Comparison of ENCODE assay signal across 9 mouse cellular contexts in the genomic region with DNA sequence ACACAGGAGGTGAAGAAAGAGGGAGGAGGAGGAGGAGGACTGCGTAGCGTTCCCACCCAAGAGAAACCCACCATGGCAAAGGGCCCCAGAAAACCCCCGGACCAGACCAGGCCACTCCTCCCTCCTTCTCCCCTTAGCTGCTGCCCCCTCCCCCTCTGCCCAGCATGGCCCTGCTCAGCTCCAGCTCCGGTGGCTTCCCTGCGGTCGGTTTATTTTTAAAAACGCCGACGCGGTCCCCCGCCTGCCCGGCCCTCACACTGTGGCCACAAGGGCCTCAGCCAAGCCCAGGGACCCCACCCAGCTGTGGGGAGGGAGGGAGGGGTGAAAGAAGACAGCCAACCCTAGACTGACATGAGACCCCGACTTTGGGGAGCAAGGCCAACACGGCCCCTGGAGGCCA. TPM values are rescaled to one million over a fixed set of nuclear protein-coding genes. Genes with fewer than 3 reads are reported as not detected.
DNase-seq lines count a peak whose midpoint lies in the region; ATAC-seq lines count a peak whose summit lies in the region.
"Had no signal": no experiment of that assay in that cellular context is flagged by ENCODE, and none has a peak within 500 bp of the region (broad histone marks: within the 10 kb centered on the region; RNA-seq: fewer than 3 reads in every experiment).

No protein-coding gene starts in this region.

- peaks cover 35% of the 10 kb centered on the region for H3K4me1 ChIP-seq in hindbrain, embryonic 12.5 days
- H3K4me1 ChIP-seq in hindbrain, embryonic 11.5 days (replicated peaks; ENCODE audit: control insufficient read depth, insufficient read depth, low read length), result peaks cover 14% of the 10 kb centered on the region
- H3K4me1 ChIP-seq in embryonic facial prominence, embryonic 10.5 days, result peaks cover 61% of the 10 kb centered on the region
- H3K4me1 ChIP-seq in intestine, embryonic 14.5 days (replicated peaks; ENCODE audit: control insufficient read depth, insufficient read depth, low read length), result peaks cover 14% of the 10 kb centered on the region
- H3K4me1 ChIP-seq in midbrain, embryonic 13.5 days (replicated peaks), result peaks cover 29% of the 10 kb centered on the region

- intact Hi-C loops in left cerebral cortex, postnatal 36 days (cut with DNase I), result no loop called here

- WGBS in hindbrain, embryonic 12.5 days, result 11% methylated on average over 14 of the region's 14 CpGs
- WGBS in hindbrain, embryonic 11.5 days, result 15% methylated on average over 14 of the region's 14 CpGs
- 8% methylated on average over 14 of the region's 14 CpGs for WGBS in embryonic facial prominence, embryonic 10.5 days
- WGBS in intestine, embryonic 14.5 days, result 12% methylated on average over 13 of the region's 14 CpGs
- 9% methylated on average over 14 of the region's 14 CpGs for WGBS in midbrain, embryonic 13.5 days

- H3K36me3 ChIP-seq in hindbrain, embryonic 12.5 days, result no peaks in the 10 kb centered on the region
- no peaks in the 10 kb centered on the region for H3K36me3 ChIP-seq in hindbrain, embryonic 11.5 days (ENCODE audit: control insufficient read depth, insufficient read depth, low read length)
- no peaks in the 10 kb centered on the region for H3K36me3 ChIP-seq in embryonic facial prominence, embryonic 10.5 days (replicated peaks)
- no peaks in the 10 kb centered on the region for H3K36me3 ChIP-seq in intestine, embryonic 14.5 days (ENCODE audit: control insufficient read depth, insufficient read depth, low read length)
- no peaks in the 10 kb centered on the region for H3K36me3 ChIP-seq in midbrain, embryonic 13.5 days
- H3K36me3 ChIP-seq: G1E had no signal

- no peak for DNase-seq in hindbrain, embryonic 11.5 days (ENCODE audit: low spot score)
- DNase-seq in embryonic facial prominence, embryonic 10.5 days (ENCODE audit: low spot score), result peak; percentile 56
- DNase-seq in intestine, embryonic 14.5 days (ENCODE audit: low spot score), result no peak
- no peak for DNase-seq in left cerebral cortex, postnatal 36 days (ENCODE audit: low spot score in 2 of 2)
- no peak for DNase-seq in cerebellum, postnatal 25 days
- no peak for DNase-seq in thymus, postnatal 0 days (ENCODE audit: low spot score)

- no peak for ATAC-seq in hindbrain, embryonic 12.5 days (ENCODE audit: low FRiP score)
- ATAC-seq in hindbrain, embryonic 11.5 days (ENCODE audit: low FRiP score), result no peak
- ATAC-seq in intestine, embryonic 14.5 days (replicated peaks; ENCODE audit: low FRiP score, low TSS enrichment, low read depth), result no peak
- ATAC-seq in midbrain, embryonic 13.5 days, result no peak

- peak overlapping the region; percentile 31 for H3K4me2 ChIP-seq in hindbrain, embryonic 12.5 days (replicated peaks)
- H3K4me2 ChIP-seq in hindbrain, embryonic 11.5 days (replicated peaks; ENCODE audit: low read depth, low read length), result no peak overlapping the region
- peak overlapping the region; percentile 45 for H3K4me2 ChIP-seq in intestine, embryonic 14.5 days (ENCODE audit: low read length)
- no peak overlapping the region; the same call in 1 of the 2 replicates for H3K4me2 ChIP-seq in midbrain, embryonic 13.5 days (replicated peaks)

- no peak overlapping the region for H3K4me3 ChIP-seq in hindbrain, embryonic 12.5 days
- H3K4me3 ChIP-seq in hindbrain, embryonic 11.5 days (ENCODE audit: low read depth, low read length), result no peak overlapping the region
- peak overlapping the region; percentile 43 for H3K4me3 ChIP-seq in embryonic facial prominence, embryonic 10.5 days
- H3K4me3 ChIP-seq in intestine, embryonic 14.5 days (ENCODE audit: low read depth, low read length), result no peak overlapping the region
- no peak overlapping the region for H3K4me3 ChIP-seq in midbrain, embryonic 13.5 days (replicated peaks)

- peaks cover 64% of the 10 kb centered on the region for H3K27me3 ChIP-seq in hindbrain, embryonic 12.5 days
- H3K27me3 ChIP-seq in hindbrain, embryonic 11.5 days (ENCODE audit: control insufficient read depth, insufficient read depth, low read length), result peaks cover 17% of the 10 kb centered on the region
- peaks cover 85% of the 10 kb centered on the region for H3K27me3 ChIP-seq in embryonic facial prominence, embryonic 10.5 days (replicated peaks; ENCODE audit: low read depth, poor library complexity, severe bottlenecking)
- peaks cover 15% of the 10 kb centered on the region for H3K27me3 ChIP-seq in intestine, embryonic 14.5 days (replicated peaks; ENCODE audit: control insufficient read depth, insufficient read depth, low read length)
- H3K27me3 ChIP-seq in midbrain, embryonic 13.5 days, result peaks cover 74% of the 10 kb centered on the region

- peak overlapping the region; percentile 26; the same call in 1 of the 2 replicates for H3K27ac ChIP-seq in hindbrain, embryonic 12.5 days
- H3K27ac ChIP-seq in hindbrain, embryonic 11.5 days (ENCODE audit: low read depth, low read length), result no peak overlapping the region
- peak overlapping the region; percentile 84 for H3K27ac ChIP-seq in embryonic facial prominence, embryonic 10.5 days (replicated peaks)
- 0 out of 2 replicates have a peak overlapping the region, but pooled peaks have one; percentile 7 for H3K27ac ChIP-seq in intestine, embryonic 14.5 days (ENCODE audit: low read depth)
- H3K27ac ChIP-seq in midbrain, embryonic 13.5 days, result no peak overlapping the region

- no peaks in the 10 kb centered on the region for H3K9me3 ChIP-seq in hindbrain, embryonic 12.5 days (replicated peaks)
- no peaks in the 10 kb centered on the region for H3K9me3 ChIP-seq in hindbrain, embryonic 11.5 days (ENCODE audit: control insufficient read depth, low read length)
- no peaks in the 10 kb centered on the region for H3K9me3 ChIP-seq in embryonic facial prominence, embryonic 10.5 days
- no peaks in the 10 kb centered on the region for H3K9me3 ChIP-seq in intestine, embryonic 14.5 days (ENCODE audit: control insufficient read depth, low read length)
- H3K9me3 ChIP-seq in midbrain, embryonic 13.5 days, result no peaks in the 10 kb centered on the region
- H3K9me3 ChIP-seq: G1E had no signal

- H3K9ac ChIP-seq in hindbrain, embryonic 12.5 days, result peak overlapping the region; percentile 20; the same call in 1 of the 2 replicates
- no peak overlapping the region for H3K9ac ChIP-seq in hindbrain, embryonic 11.5 days (ENCODE audit: low read depth, low read length)
- H3K9ac ChIP-seq in intestine, embryonic 14.5 days (ENCODE audit: low read length), result peak overlapping the region; percentile 41
- H3K9ac ChIP-seq in midbrain, embryonic 13.5 days (replicated peaks), result 0 out of 2 replicates have a peak overlapping the region, but pooled peaks have one; percentile 5

RNA-seq across cellular contexts. Expression of gene Sp7, which starts 4.3 kb away (rescaled TPM):
- polyA plus RNA-seq in hindbrain, embryonic 12.5 days (2016; fragmentation: Nextera tagmentation; extraction: Ambion mirVana), result 1.9 and 2.1 TPM in 2 replicates
- 0.73 and 0.99 TPM in 2 replicates for polyA plus RNA-seq in hindbrain, embryonic 11.5 days (2014; fragmentation: Nextera tagmentation; extraction: Ambion mirVana)
- polyA plus RNA-seq in embryonic facial prominence, embryonic 10.5 days (2016; fragmentation: Nextera tagmentation; extraction: Ambion mirVana), result 1.4 and 1.7 TPM in 2 replicates
- polyA plus RNA-seq in intestine, embryonic 14.5 days (2014; fragmentation: Nextera tagmentation; extraction: Ambion mirVana), result 1.2 and 1.3 TPM in 2 replicates
- polyA plus RNA-seq in midbrain, embryonic 13.5 days (2015; fragmentation: Nextera tagmentation; extraction: Ambion mirVana), result 0.14 and 0.28 TPM in 2 replicates
- under 1 TPM; 0.79 to 1.00 TPM for total RNA-seq in left cerebral cortex, postnatal 36 days (2021)
- 0.10 and 0.13 TPM in 2 replicates for polyA plus RNA-seq in thymus, postnatal 0 days (2015; fragmentation: Nextera tagmentation; extraction: Ambion mirVana)
- polyA plus RNA-seq: G1E had no signal

RNA-seq across cellular contexts. Expression of gene Aaas, which starts 12.1 kb away (rescaled TPM):
- polyA plus RNA-seq in hindbrain, embryonic 12.5 days (2016; fragmentation: Nextera tagmentation; extraction: Ambion mirVana), result 54.6 and 60.9 TPM in 2 replicates
- 65.9 and 76.2 TPM in 2 replicates for polyA plus RNA-seq in hindbrain, embryonic 11.5 days (2014; fragmentation: Nextera tagmentation; extraction: Ambion mirVana)
- 135 and 137 TPM in 2 replicates for polyA plus RNA-seq in embryonic facial prominence, embryonic 10.5 days (2016; fragmentation: Nextera tagmentation; extraction: Ambion mirVana)
- polyA plus RNA-seq in intestine, embryonic 14.5 days (2014; fragmentation: Nextera tagmentation; extraction: Ambion mirVana), result 64.1 and 71.2 TPM in 2 replicates
- polyA plus RNA-seq in midbrain, embryonic 13.5 days (2015; fragmentation: Nextera tagmentation; extraction: Ambion mirVana), result 41.4 and 44.1 TPM in 2 replicates
- 10 to 100 TPM; 17.2 to 17.7 TPM for total RNA-seq in left cerebral cortex, postnatal 36 days (2021)
- 56.8 and 61.7 TPM in 2 replicates for polyA plus RNA-seq in thymus, postnatal 0 days (2015; fragmentation: Nextera tagmentation; extraction: Ambion mirVana)

RNA-seq across cellular contexts. Expression of gene Myg1, which starts 31.1 kb away (rescaled TPM):
- polyA plus RNA-seq in hindbrain, embryonic 12.5 days (2016; fragmentation: Nextera tagmentation; extraction: Ambion mirVana), result 78.4 and 90.8 TPM in 2 replicates
- polyA plus RNA-seq in hindbrain, embryonic 11.5 days (2014; fragmentation: Nextera tagmentation; extraction: Ambion mirVana), result 104 TPM in 2 replicates
- 123 and 126 TPM in 2 replicates for polyA plus RNA-seq in embryonic facial prominence, embryonic 10.5 days (2016; fragmentation: Nextera tagmentation; extraction: Ambion mirVana)
- 104 and 120 TPM in 2 replicates for polyA plus RNA-seq in intestine, embryonic 14.5 days (2014; fragmentation: Nextera tagmentation; extraction: Ambion mirVana)
- polyA plus RNA-seq in midbrain, embryonic 13.5 days (2015; fragmentation: Nextera tagmentation; extraction: Ambion mirVana), result 93.8 and 105 TPM in 2 replicates
- 10 to 100 TPM; 45.8 to 69.3 TPM for total RNA-seq in left cerebral cortex, postnatal 36 days (2021)
- 94.7 and 107 TPM in 2 replicates for polyA plus RNA-seq in thymus, postnatal 0 days (2015; fragmentation: Nextera tagmentation; extraction: Ambion mirVana)

RNA-seq across cellular contexts. Expression of gene Pfdn5, which starts 36.7 kb away (rescaled TPM):
- 331 and 402 TPM in 2 replicates for polyA plus RNA-seq in hindbrain, embryonic 12.5 days (2016; fragmentation: Nextera tagmentation; extraction: Ambion mirVana)
- 401 and 431 TPM in 2 replicates for polyA plus RNA-seq in hindbrain, embryonic 11.5 days (2014; fragmentation: Nextera tagmentation; extraction: Ambion mirVana)
- polyA plus RNA-seq in embryonic facial prominence, embryonic 10.5 days (2016; fragmentation: Nextera tagmentation; extraction: Ambion mirVana), result 353 and 356 TPM in 2 replicates
- 450 and 456 TPM in 2 replicates for polyA plus RNA-seq in intestine, embryonic 14.5 days (2014; fragmentation: Nextera tagmentation; extraction: Ambion mirVana)
- 472 and 474 TPM in 2 replicates for polyA plus RNA-seq in midbrain, embryonic 13.5 days (2015; fragmentation: Nextera tagmentation; extraction: Ambion mirVana)
- total RNA-seq in left cerebral cortex, postnatal 36 days (2021), result 100 to 1,000 TPM; 374 to 425 TPM
- polyA plus RNA-seq in thymus, postnatal 0 days (2015; fragmentation: Nextera tagmentation; extraction: Ambion mirVana), result 446 and 454 TPM in 2 replicates

RNA-seq across cellular contexts. Expression of gene Sp1, which starts 43.3 kb away (rescaled TPM):
- 9.1 and 9.3 TPM in 2 replicates for polyA plus RNA-seq in hindbrain, embryonic 12.5 days (2016; fragmentation: Nextera tagmentation; extraction: Ambion mirVana)
- 10.5 and 11.5 TPM in 2 replicates for polyA plus RNA-seq in hindbrain, embryonic 11.5 days (2014; fragmentation: Nextera tagmentation; extraction: Ambion mirVana)
- 9.9 and 10.6 TPM in 2 replicates for polyA plus RNA-seq in embryonic facial prominence, embryonic 10.5 days (2016; fragmentation: Nextera tagmentation; extraction: Ambion mirVana)
- polyA plus RNA-seq in intestine, embryonic 14.5 days (2014; fragmentation: Nextera tagmentation; extraction: Ambion mirVana), result 14.4 and 15.8 TPM in 2 replicates
- polyA plus RNA-seq in midbrain, embryonic 13.5 days (2015; fragmentation: Nextera tagmentation; extraction: Ambion mirVana), result 5.6 TPM in 2 replicates
- 10 to 100 TPM; 22.0 to 30.3 TPM for total RNA-seq in left cerebral cortex, postnatal 36 days (2021)
- 9.7 and 10.9 TPM in 2 replicates for polyA plus RNA-seq in thymus, postnatal 0 days (2015; fragmentation: Nextera tagmentation; extraction: Ambion mirVana)

Comparison
In these comparisons a context has a peak if more than half of its experiments do, and no peak if none do; other contexts are left out.
1. H3K27ac ChIP-seq: peak in hindbrain, embryonic 12.5 days (single experiment), embryonic facial prominence, embryonic 10.5 days (single experiment) and intestine, embryonic 14.5 days (single experiment); none in hindbrain, embryonic 11.5 days (single experiment) and midbrain, embryonic 13.5 days (single experiment).
2. H3K4me2 ChIP-seq: peak in hindbrain, embryonic 12.5 days (single experiment) and intestine, embryonic 14.5 days (single experiment); none in hindbrain, embryonic 11.5 days (single experiment) and midbrain, embryonic 13.5 days (single experiment).